Mouse (Mus musculus) liver, embryonic 13.5 days (tissue): ENCODE data around the gene Cmtm8. TPM values are rescaled to one million over a fixed set of nuclear protein-coding genes. Genes with fewer than 3 reads are reported as not detected.

Experiments used
- ATAC-seq: fragments of 200-750 bp; cut with Nextera tagmentation; 2 replicates; pipeline ENCODE4 v1.8.0; 2017; ENCODE audit warnings: low read depth, mild to moderate bottlenecking, moderate number of reproducible peaks, moderate library complexity
- DNase-seq: peaks from one replicate; pipeline ENCODE4 v3.0.0; 2022
- H3K27ac ChIP-seq: fragments of 300-500 bp; sonication (generic); 2 replicates; pipeline ENCODE4 v1.5.1; 2015; ENCODE audit warnings: moderate library complexity, mild to moderate bottlenecking, inconsistent platforms
- H3K27me3 ChIP-seq: fragments of 300-500 bp; sonication (generic); 2 replicates; pipeline ENCODE4 v1.6.1; 2015; ENCODE audit warnings: mild to moderate bottlenecking, inconsistent platforms
- H3K36me3 ChIP-seq: fragments of 300-500 bp; sonication (generic); 2 replicates; pipeline ENCODE4 v1.6.1; 2015; ENCODE audit warnings: mild to moderate bottlenecking, inconsistent platforms
- H3K4me1 ChIP-seq: fragments of 300-500 bp; sonication (generic); replicated peaks from 2 replicates; pipeline ENCODE4 v1.6.1; 2015; ENCODE audit warnings: inconsistent platforms
- H3K4me2 ChIP-seq: fragments of 300-500 bp; sonication (generic); 2 replicates; pipeline ENCODE4 v1.6.1; 2015; ENCODE audit warnings: inconsistent platforms, mild to moderate bottlenecking, moderate library complexity
- H3K4me3 ChIP-seq: fragments of 300-500 bp; sonication (generic); replicated peaks from 2 replicates; pipeline ENCODE4 v1.5.1; 2015; ENCODE audit warnings: mild to moderate bottlenecking, inconsistent platforms
- H3K9ac ChIP-seq: fragments of 300-500 bp; sonication (generic); 2 replicates; pipeline ENCODE4 v1.6.1; 2015; ENCODE audit warnings: mild to moderate bottlenecking, inconsistent platforms
- H3K9me3 ChIP-seq: fragments of 300-500 bp; sonication (generic); replicated peaks from 2 replicates; pipeline ENCODE4 v1.6.1; 2016; ENCODE audit warnings: inconsistent platforms
- WGBS: fragments of 180-500 bp; shearing (Covaris S2); methylation state at CpG from one replicate; pipeline ENCODE4 v1.1.7; 2015; ENCODE audit not compliant: insufficient replicate concordance; 5-methylcytosine and 5-hydroxymethylcytosine counted together
- polyA plus RNA-seq: library from polyadenylated mRNA; unstranded; fragments of >200 nt; fragmentation: Nextera tagmentation; extraction: Ambion mirVana; gene quantifications from 2 replicates; pipeline ENCODE4 v1.2.1, GENCODE M21; 2015

The Cmtm8 gene
- polyA plus RNA-seq, 1 experiment from 2014 or later, result 23.2 TPM

DNA sequence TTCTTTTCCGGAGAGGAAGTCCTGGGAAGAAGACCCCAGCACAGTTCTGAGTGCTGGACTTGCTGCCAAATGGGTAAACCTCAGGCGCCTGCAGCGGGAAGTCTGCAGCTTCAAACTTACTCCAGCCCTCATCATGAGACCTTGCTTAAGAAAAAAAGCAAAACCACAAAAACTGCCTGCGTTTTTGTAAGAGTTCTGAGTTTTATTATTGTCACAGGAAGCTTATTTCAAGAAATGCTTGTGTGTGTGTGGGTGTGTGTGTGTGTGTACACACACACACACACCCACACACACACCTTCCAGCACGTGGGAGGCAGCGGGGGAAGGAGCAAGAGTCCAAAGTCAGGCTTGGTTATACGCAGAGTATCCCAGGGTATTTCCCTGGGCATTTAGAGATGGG lies 85.7 kb downstream of the Cmtm8 start:
- Histone ChIP-seq H3K4me1 (peaks cover 8% of the 10 kb centered on the region), H3K27me3 (no peaks in the 10 kb centered on the region), H3K4me2 (no peak overlapping the region), H3K9ac (no peak overlapping the region), H3K9me3 (no peaks in the 10 kb centered on the region), H3K36me3 (peaks cover 29% of the 10 kb centered on the region; the same call in 1 of the 2 replicates), H3K27ac (no peak overlapping the region), H3K4me3 (no peak overlapping the region)
- DNase-seq (no peak), ATAC-seq (no peak)
- WGBS, result 72% methylated on average over 7 of the region's 7 CpGs

DNA sequence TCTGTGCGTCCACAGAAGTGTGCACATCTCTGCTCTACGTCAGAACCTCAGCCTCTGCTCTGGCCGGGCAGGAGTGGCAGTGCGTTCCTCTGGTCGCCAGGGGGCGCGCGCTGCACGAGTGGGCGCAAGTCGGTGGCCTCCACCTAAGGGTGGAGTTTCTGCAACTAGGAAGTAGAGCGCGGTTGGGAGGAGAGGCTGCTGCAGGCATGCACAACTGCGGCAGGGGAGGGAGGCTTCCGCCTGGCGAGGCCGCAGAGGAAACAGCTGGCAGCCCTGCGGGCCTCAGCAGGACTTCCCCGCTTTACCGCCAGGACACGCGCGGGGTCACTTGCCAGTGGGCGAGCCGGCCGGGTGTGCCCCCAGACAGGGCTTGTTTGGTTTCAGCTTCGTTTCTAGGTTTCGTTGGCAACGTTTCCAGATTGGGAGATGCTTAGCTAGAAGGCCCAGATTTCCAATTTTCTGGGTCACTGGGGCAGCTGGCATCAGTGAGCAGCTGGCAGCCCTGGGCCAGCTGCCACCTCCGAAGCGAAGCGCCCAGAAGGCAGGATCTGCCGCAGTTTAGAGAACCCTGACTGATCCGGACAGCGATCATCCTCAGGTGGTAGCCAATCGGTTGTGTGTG lies 91.0 kb downstream of the Cmtm8 start:
- Histone ChIP-seq H3K9me3 (no peaks in the 10 kb centered on the region), H3K4me2 (peak overlapping the region; percentile 85), H3K36me3 (peaks cover 17% of the 10 kb centered on the region), H3K9ac (peak overlapping the region; percentile 73), H3K4me3 (peak overlapping the region; percentile 67), H3K4me1 (peaks cover 12% of the 10 kb centered on the region), H3K27me3 (no peaks in the 10 kb centered on the region), H3K27ac (peak overlapping the region; percentile 54; the same call in 1 of the 2 replicates)
- DNase-seq, result peak; percentile 87
- ATAC-seq, result peak; percentile 93
- WGBS, result 5% methylated on average over 36 of the region's 36 CpGs

DNA sequence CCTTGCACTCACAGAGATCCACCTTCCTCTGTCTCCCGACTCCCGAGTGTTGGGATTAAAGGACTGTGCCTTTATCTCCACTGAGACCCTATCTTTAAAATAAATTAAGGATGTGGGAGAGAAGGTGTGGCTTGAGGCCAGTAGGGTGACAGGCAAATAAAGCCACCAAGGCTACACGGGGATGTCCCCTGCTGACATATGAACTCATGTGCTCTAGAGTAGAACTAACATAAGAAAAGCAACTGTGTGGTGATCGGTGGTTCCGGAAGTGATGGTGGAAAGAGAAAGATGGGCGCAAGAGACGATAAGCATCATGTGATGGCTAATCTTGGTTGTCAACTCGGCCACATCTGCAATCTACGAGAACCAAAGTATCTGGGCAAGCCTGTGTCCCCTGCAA lies 91.6 kb downstream of the Cmtm8 start:
- H3K4me3 ChIP-seq, result no peak overlapping the region; the same call in 1 of the 2 replicates
- H3K27ac ChIP-seq, result no peak overlapping the region; the same call in 1 of the 2 replicates
- 59% methylated on average over 9 of the region's 9 CpGs for WGBS
- DNase-seq (no peak), ATAC-seq (no peak)
- H3K4me1 ChIP-seq, result peaks cover 12% of the 10 kb centered on the region
- H3K4me2 ChIP-seq, result peak overlapping the region; percentile 85
- no peaks in the 10 kb centered on the region for H3K27me3 ChIP-seq
- no peak overlapping the region for H3K9ac ChIP-seq
- H3K9me3 ChIP-seq, result no peaks in the 10 kb centered on the region
- H3K36me3 ChIP-seq, result peaks cover 20% of the 10 kb centered on the region

DNA sequence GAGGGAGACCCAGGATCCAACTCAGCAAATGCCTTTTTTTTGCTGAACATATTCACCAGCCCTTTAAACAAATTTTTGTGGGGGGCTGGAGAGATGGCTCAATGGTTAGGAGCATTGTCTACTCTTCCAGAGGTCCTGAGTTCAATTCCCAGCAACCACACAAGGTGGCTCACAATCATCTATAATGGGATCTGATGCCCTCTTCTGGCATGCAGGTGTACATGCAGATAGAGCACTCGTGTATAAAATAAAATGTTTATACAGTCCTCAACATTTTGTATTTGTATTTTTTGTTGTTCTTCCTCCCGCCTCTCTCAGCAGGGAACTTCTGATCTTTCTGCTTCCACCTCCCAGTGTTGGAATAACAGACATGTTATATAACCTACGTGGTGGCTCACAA lies 92.4 kb downstream of the Cmtm8 start:
- Histone ChIP-seq H3K4me2 (no peak overlapping the region), H3K9me3 (no peaks in the 10 kb centered on the region), H3K27ac (no peak overlapping the region), H3K4me1 (peaks cover 12% of the 10 kb centered on the region), H3K4me3 (no peak overlapping the region), H3K9ac (no peak overlapping the region), H3K27me3 (no peaks in the 10 kb centered on the region), H3K36me3 (peaks cover 22% of the 10 kb centered on the region)
- ATAC-seq (no peak), DNase-seq (no peak)
- 75% methylated on average over 3 of the region's 3 CpGs for WGBS

DNA sequence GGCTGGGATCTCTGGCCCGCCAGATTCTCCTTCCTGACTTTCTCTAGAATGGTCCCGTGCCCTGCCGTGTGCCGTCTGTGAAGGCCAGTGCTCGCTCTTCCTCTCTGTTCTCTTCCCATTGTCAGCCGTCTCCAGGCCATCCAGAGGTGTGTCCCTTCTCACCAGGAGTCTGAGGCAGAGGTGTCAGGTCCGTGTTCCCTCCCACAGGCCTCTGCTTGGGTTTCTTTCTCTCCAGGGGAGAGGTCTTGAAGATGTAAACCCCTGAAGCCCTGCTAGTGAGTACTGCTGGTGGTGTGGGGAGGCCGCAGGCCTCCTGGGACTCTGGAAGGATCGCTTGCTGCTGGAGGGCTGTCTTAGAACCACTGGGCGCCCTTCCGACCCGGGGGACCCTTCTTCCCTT lies 96.5 kb downstream of the Cmtm8 start:
- no peak overlapping the region for H3K4me3 ChIP-seq
- ATAC-seq (no peak), DNase-seq (no peak)
- H3K9me3 ChIP-seq, result no peaks in the 10 kb centered on the region
- no peak overlapping the region for H3K9ac ChIP-seq
- no peak overlapping the region for H3K4me2 ChIP-seq
- H3K27ac ChIP-seq, result no peak overlapping the region
- peaks cover 15% of the 10 kb centered on the region for H3K4me1 ChIP-seq
- H3K27me3 ChIP-seq, result no peaks in the 10 kb centered on the region
- 82% methylated on average over 12 of the region's 12 CpGs for WGBS
- peaks cover 33% of the 10 kb centered on the region for H3K36me3 ChIP-seq

DNA sequence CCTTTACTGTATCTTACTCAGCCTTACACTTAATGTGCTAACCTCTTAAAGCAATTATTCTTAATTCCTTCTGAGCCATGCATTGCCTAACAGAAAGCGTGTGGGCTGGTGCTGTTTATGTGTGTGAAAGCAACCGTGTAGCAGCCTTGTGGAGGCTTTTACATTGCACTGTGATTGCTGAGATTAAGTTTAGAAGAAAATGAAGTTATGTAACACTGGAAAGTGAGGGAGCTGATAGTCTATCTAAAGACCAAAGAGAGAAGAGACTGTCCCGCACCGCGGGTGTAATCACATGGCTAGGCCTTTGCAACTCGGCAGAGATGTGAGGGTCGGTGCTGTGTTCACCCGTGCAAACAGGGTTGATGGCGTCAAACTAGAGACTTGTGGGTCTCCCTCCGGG lies 96.9 kb downstream of the Cmtm8 start:
- Histone ChIP-seq H3K4me3 (no peak overlapping the region), H3K27me3 (no peaks in the 10 kb centered on the region), H3K4me1 (peaks cover 16% of the 10 kb centered on the region), H3K4me2 (no peak overlapping the region), H3K9me3 (no peaks in the 10 kb centered on the region), H3K9ac (no peak overlapping the region), H3K36me3 (peaks cover 37% of the 10 kb centered on the region), H3K27ac (no peak overlapping the region)
- DNase-seq (no peak), ATAC-seq (no peak)
- WGBS, result 80% methylated on average over 10 of the region's 10 CpGs

DNA sequence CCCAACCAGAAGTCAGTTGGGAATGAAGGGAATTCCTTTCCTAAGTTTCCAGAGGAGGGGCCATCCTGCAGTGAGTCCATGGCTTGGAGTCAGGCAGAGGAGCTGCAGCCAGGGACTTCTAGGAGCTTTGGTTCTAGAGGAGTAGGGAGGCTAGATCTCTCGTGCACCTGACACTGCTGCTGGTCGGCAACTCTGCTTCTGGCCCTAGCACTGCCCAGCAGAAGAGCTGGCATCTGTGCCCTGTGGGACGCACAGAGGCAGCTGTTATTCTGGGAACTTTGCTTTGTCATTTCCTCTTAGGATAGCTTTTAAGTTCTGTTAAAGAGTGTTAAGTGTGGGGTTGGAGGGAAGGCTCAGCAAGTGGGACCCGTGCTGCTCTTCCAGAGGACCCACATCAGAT lies 98.3 kb downstream of the Cmtm8 start:
- H3K4me1 ChIP-seq, result peaks cover 16% of the 10 kb centered on the region
- H3K36me3 ChIP-seq, result peaks cover 34% of the 10 kb centered on the region

DNA sequence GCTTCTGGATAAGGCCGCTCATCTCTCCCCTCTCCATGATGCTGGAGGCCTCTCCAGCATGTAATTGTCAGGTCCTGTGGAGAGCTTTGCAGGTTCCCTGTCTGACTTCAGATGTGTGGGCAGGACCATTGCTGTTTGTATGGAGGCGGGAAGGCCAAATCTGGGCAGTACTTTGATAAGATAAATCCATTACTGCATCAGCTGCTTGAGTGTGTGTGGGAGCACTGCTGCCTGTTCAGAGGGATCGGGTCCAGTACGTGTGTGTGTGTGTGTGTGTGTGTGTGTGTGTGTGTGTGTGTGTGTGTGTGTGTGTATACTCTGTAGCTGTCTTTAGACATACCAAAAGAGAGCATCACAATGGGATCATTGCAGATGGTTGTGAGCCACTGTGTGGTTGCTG lies 98.8 kb downstream of the Cmtm8 start:
- Histone ChIP-seq H3K4me2 (no peak overlapping the region), H3K4me3 (no peak overlapping the region), H3K4me1 (peaks cover 16% of the 10 kb centered on the region), H3K36me3 (peaks cover 34% of the 10 kb centered on the region), H3K9ac (no peak overlapping the region), H3K9me3 (no peaks in the 10 kb centered on the region), H3K27ac (no peak overlapping the region), H3K27me3 (no peaks in the 10 kb centered on the region)
- DNase-seq (no peak), ATAC-seq (no peak)
- 69% methylated on average over 4 of the region's 4 CpGs for WGBS

More for the DNA sequence above, 98.3 kb downstream of the Cmtm8 start:
- 38% methylated on average over 4 of the region's 4 CpGs for WGBS
- H3K4me2 ChIP-seq, result no peak overlapping the region
- H3K27ac ChIP-seq, result no peak overlapping the region; the same call in 1 of the 2 replicates
- no peaks in the 10 kb centered on the region for H3K9me3 ChIP-seq
- H3K4me3 ChIP-seq, result no peak overlapping the region
- H3K27me3 ChIP-seq, result no peaks in the 10 kb centered on the region
- no peak overlapping the region for H3K9ac ChIP-seq
- ATAC-seq, result no peak
- DNase-seq, result no peak

DNA sequence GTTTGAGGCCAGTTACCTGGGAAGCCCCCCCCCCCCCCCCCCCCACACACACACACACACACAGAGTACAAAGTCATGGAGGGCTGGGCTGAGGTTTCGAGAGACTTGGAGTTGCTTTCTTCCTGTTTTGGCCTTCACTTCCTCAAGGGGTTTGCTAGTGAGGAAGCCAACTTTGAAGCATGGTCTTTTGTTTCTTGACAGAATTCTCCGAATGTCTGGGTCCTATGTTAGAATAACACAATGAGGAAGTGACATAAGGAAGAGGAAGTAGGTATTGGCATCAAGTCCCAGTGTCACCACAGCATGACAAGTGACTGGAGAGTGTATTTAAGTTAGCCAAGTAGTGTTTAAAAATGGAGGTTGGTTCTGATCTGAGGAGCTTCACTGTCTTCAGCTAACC lies 101.2 kb downstream of the Cmtm8 start:
- H3K4me3 ChIP-seq, result no peak overlapping the region
- H3K4me2 ChIP-seq, result no peak overlapping the region
- peaks cover 37% of the 10 kb centered on the region for H3K36me3 ChIP-seq
- DNase-seq (no peak), ATAC-seq (no peak)
- peak overlapping the region; percentile 47; the same call in 1 of the 2 replicates for H3K27ac ChIP-seq
- no peak overlapping the region for H3K9ac ChIP-seq
- peaks cover 16% of the 10 kb centered on the region for H3K4me1 ChIP-seq
- WGBS, result 26% methylated on average over 2 of the region's 2 CpGs
- no peaks in the 10 kb centered on the region for H3K9me3 ChIP-seq
- H3K27me3 ChIP-seq, result no peaks in the 10 kb centered on the region

DNA sequence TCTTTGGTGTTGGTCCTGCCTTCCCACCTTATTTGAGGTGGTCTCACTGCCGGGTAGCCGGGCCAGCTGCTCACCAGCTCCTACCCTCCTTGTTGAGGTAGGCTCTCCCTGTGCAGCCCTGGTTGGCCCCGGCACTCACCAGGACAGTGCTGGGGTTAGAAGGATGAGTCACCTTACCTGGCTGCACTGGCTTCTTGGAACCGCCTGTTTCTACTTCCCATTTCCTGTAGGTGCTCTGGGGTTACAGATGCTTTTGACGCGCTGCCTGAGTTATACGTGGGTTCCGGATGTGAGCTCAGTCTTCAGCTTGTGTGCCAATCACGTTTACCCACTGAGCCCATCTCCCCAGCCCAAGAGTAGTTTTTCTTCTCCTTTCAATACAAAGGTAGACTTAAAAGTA lies 103.6 kb downstream of the Cmtm8 start:
- Histone ChIP-seq H3K4me3 (no peak overlapping the region), H3K27me3 (no peaks in the 10 kb centered on the region), H3K4me2 (no peak overlapping the region), H3K27ac (no peak overlapping the region), H3K9ac (no peak overlapping the region), H3K4me1 (peaks cover 27% of the 10 kb centered on the region), H3K9me3 (no peaks in the 10 kb centered on the region), H3K36me3 (peaks cover 24% of the 10 kb centered on the region)
- no peak for DNase-seq
- ATAC-seq, result no peak
- 77% methylated on average over 9 of the region's 9 CpGs for WGBS
